Mouse (Mus musculus) gastrocnemius, postnatal 14 days (tissue): ENCODE results near the gene Fzd1. TPM values are rescaled to one million over a fixed set of nuclear protein-coding genes. Genes with fewer than 3 reads are reported as not detected.

Experiments
- DNase-seq: peaks from one replicate; pipeline ENCODE4 v3.0.0; 2021; ENCODE audit warnings: mixed read lengths
- intact Hi-C: fragments of 180-260 bp; cut with DNase I; formaldehyde crosslinking; loops from one replicate; pipeline ENCODE4 v1.15.1; 2025; ENCODE audit warnings: low total_unique reads
- microRNA-seq, 2 experiments: library from miRNA; unstranded; fragments of <30 nt; microRNA quantifications; one replicate each; pipeline ENCODE4 v1.2.0; 2021
- total RNA-seq, 2 experiments: library from RNA; stranded (reverse); gene quantifications; 2 replicates each; pipeline ENCODE4 v1.2.3; 2021

Fzd1 gene
- total RNA-seq, 2 experiments from 2014 or later: 8.0 to 9.4 TPM

DNA sequence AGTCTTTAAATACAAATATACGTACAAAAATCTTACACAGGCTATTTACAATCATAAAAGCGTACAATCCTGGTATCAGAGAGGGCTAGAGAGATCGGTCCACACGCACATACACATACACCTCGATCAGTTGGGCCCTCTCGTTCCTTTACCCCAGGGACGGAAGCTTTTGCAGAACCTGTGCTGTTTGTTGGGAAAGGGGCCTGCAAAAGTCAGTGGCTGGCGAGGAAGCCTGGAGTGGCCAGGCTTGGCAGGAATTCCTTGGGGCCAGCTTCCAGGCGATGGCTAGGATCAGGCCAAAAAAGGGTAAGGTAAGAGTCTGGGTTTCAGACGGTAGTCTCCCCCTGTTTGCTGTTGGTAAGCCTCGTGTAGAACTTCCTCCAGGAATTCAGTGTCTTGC is 2.5 kb downstream of the Fzd1 start:
- intact Hi-C loops: no loop called here
- no peak for DNase-seq

GRCm38 (mm10) chr5:4754701-4755281 is 3.0 kb downstream of the Fzd1 start:
- no peak for DNase-seq
- intact Hi-C loops: no loop called here

DNA sequence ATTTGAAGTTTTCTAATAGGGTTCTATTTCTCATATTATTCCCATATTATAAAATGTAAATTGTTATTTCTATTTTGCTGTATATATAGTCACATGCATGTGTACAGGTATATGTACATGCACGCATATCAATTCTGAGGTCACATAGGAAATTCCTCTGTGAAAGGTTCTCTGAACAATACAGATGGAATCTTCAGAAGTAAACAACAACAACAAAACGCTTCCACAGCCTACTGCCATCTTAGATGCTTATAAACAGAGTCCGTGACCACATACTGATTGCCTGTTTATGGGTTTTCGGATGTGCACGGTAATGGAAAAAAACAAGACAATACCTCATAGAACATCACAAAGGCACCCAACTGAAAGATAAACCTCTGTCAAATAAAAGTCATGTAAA is 4.7 kb downstream of the Fzd1 start:
- intact Hi-C loops: no loop called here
- DNase-seq: no peak

DNA sequence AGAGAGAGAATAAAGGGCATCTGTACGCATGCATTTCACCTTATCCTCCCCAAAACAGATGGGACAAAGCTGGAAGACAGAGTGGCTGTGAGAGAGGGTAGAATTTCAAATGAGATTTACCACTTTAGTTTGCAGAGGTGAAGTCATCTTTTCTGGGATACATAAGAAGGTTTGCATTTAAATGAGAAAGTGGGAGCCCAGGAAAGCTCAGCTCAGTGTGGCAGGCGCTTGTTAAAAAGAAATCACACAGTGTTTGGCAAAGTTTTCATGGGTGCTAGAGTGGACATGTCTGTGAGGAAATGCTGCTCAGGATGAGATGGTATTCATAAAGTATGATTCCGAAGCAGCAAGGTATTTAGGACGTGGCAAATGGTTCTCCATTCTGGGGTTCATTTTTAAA is 15.1 kb downstream of the Fzd1 start:
- intact Hi-C loops: no loop called here
- DNase-seq: no peak

GRCm38 (mm10) chr5:4737013-4737412 is 20.8 kb downstream of the Fzd1 start:
- DNase-seq: no peak
- intact Hi-C loops: no loop called here

GRCm38 (mm10) chr5:4735461-4735860 is 22.4 kb downstream of the Fzd1 start:
- DNase-seq: no peak
- intact Hi-C loops: no loop called here

DNA sequence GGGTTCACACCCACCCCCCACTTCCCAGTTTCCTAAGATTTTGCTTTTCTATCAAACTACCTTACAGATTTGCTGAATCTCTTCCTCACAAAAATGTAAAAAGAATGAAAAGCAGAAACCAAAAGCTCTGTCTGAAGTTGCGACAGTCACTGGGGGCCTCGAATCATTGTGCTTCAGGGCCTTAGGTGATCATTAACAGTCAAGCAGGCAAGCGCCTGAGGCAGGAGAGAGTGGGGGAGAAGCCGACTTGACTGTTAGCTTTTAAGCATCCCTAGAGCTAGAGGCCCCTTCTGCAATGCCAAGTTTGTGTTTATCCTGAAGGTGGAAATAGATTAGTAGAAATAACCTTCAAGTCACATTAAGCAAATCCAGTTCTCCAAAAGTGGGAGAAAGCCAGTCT is 24.6 kb downstream of the Fzd1 start:
- intact Hi-C loops: no loop called here
- no peak for DNase-seq

DNA sequence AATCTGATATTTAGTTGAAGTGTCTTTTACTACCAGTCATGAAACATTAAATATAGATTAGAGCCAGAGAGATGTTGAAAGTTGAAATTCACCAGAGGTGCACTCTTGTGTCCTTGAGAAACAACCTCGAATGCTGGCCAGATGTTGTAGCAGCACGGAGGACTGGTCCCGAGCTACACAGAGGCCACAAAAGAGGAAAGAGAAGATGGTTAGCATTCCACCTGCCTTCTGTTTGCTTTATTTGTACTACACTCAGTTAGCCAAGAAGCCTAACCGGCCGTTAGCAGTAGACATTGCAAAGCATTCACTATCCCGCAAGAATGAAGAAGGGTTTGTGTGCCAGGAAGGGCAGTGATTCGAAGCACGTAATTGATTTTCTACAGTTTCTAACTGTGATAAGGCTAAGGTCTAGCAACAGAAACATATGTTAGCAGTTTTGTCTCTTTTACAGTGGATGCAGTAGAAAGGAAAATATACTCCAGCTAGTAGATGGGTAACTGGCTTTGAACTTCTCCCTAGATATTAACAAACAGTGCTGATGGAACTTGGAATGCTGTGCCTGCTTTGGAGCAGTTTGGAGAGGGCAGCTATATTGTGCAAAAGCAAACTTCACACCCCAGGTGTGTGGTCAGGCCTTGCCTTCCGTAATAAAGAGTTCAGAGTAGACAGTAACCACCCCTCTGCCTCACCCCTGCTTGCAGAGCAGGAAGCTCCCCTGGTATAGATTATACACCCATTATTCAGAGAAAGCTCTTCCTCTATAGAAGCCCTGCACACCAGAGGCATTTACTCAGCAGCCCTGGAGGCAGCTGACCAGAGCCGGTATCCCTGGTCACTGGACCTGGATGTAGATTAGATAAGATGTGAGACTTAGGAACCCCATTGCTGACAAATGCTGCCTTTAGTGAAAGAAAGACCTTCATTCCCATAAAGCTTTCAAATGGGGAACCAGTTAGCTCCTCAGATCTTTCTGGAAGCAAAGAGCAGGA is 25.3 kb downstream of the Fzd1 start:
- intact Hi-C loops: no loop called here
- no peak for DNase-seq

- DNase-seq: no peak
- intact Hi-C loops: no loop called here
These were observed 26.1 kb downstream of the Fzd1 start for GRCm38 (mm10) chr5:4731743-4732215.

DNA sequence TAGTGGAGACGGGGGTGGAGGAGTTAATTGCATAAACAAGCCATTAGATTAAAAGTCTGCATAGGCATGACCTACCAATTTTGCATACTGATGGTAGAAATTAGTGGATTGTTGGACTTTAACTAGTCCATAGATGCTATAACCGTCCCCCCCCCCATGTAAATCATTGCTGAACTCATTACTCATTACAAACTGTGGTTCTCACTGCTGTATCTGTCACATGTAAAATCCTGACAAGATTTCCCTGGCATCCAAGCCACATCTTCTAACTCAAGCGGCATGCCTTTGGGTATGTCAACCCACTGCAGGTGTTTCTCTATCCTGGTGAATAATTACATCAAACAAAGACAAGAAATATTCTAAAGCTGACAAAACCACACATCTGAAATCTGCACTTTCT is 26.8 kb downstream of the Fzd1 start:
- intact Hi-C loops: no loop called here
- no peak for DNase-seq

Small RNA genes within 50 kb of the gene (microRNA-seq; reads per million reads assigned to microRNA genes)
- 0 reads per million in 2 experiments for gene Gm44483
